Mouse (Mus musculus) thymus, postnatal 0 days (tissue): ENCODE data around the gene Lrfn4. TPM values are rescaled to one million over a fixed set of nuclear protein-coding genes. Genes with fewer than 3 reads are reported as not detected.

Experiments used
- DNase-seq: peaks from one replicate; pipeline ENCODE4 v3.0.0-alpha.2; 2015; ENCODE audit warnings: low spot score
- polyA plus RNA-seq: library from polyadenylated mRNA; unstranded; fragments of >200 nt; fragmentation: Nextera tagmentation; extraction: Ambion mirVana; gene quantifications from 2 replicates; pipeline ENCODE4 v1.2.1, GENCODE M21; 2015

The Lrfn4 gene
- 1.4 and 1.8 TPM in 2 replicates for polyA plus RNA-seq

DNA sequence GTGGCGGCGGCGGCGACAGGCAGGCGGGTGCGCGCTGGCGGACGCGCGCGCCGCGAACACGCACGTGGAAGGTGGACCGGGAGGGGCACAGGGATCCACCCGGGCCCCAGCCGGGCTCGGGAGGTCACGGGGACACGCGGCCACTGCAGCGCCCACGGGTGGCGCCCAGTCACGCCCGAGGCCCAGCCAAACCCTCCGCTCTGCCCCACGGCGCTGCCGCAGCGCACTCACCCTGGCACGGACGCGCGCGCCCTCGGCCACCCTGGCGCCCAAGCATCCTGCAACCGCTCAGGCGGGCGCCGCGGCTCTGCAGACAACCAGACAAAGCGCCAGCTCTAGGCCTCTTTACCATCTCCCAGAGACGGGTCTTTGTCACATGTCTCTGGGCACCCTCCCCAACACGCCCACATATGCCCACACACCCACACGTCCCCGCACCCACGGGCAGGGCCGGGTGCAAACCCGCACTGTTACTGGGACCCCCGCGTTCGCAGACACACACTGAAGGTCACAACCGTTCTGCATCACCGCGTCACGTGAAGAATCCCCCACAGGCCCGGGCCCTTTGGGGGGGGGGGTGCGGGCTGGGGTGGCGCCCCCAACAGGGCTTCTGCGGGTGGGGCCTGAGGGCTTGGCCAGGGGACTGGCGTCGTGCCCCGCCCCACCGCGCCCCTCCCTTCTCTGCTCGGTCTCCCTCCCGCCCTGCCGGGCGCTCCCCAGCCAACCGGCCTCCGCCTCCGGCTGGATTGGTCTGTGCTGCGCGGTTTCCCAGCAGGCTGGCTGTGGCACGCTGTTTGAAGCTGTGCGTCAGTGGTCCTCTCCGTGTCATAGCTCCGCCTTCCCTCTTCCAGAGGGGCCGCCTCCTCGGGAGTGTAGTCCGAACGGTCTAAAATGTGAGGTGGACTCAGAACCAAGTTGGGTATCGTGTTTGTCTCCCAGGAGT, at the start of gene Lrfn4:
Gene Lrfn4 (minus strand): TSS at position 517 of the 943 bp plus-strand sequence.
- peak; percentile 54 for DNase-seq

GRCm38 (mm10) chr19:4658156-4658555, 42.7 kb upstream of the Lrfn4 start:
- no peak for DNase-seq

GRCm38 (mm10) chr19:4646917-4647492, 31.5 kb upstream of the Lrfn4 start:
- no peak for DNase-seq

DNA sequence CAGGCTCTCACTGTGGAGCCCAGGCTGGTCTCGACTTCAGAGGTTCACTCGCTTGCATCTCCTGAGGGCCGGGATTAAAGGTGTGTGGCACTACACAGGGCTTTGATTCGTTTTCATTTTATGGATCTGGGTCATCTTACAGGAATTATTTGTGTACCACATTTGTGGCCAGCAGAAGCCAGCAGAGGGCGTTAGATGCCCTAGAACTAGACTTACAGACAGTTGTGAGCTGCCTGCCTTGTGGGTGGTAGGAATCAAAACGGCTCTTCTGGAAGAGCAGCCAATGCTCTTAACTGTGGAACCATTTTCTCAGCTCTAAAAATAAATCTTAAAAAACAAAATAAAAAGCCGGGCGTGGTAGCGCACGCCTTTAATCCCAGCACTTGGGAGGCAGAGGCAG, 28.8 kb upstream of the Lrfn4 start:
- DNase-seq: no peak

DNA sequence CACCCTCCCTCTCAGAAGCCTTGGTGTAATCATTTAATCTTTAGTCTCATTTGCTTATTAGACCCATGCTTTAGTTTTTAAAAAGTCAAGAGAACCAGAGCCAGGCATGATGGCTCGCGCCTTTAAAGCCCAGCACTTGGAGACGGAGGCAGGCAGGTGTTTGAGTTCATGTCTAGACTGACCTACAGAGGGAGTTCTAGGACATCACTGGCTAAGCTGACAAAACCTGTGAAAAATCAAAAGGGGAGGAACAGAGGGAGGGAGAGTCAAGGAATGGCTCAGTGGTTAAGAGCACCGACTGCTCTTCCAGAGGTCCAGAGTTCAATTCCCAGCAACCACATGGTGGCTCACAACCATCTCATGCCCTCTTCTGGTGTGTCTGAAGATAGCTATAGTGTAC, 20.5 kb upstream of the Lrfn4 start:
- DNase-seq: no peak

DNA sequence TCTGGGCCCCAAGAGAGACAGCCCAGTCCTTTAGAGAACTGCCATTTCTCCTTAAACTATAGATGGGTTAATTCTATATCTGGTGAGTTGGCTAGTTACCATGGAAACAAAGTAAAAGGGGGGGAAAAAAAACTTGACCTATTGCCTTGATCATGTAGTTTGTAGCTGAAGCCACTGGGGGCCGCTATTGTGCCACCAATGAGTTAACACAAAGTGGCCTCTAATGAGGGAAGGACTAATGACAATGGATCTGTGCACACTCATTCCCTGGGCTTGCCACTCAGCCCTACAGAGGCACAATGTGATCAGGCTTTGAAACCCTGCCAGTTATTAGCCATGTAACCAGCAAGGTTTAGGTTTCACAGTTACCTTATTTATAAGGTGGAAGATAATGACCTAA, 13.4 kb upstream of the Lrfn4 start:
- peak; percentile 55 for DNase-seq

- no peak for DNase-seq
Observed at GRCm38 (mm10) chr19:4625829-4626535, 10.5 kb upstream of the Lrfn4 start.

DNA sequence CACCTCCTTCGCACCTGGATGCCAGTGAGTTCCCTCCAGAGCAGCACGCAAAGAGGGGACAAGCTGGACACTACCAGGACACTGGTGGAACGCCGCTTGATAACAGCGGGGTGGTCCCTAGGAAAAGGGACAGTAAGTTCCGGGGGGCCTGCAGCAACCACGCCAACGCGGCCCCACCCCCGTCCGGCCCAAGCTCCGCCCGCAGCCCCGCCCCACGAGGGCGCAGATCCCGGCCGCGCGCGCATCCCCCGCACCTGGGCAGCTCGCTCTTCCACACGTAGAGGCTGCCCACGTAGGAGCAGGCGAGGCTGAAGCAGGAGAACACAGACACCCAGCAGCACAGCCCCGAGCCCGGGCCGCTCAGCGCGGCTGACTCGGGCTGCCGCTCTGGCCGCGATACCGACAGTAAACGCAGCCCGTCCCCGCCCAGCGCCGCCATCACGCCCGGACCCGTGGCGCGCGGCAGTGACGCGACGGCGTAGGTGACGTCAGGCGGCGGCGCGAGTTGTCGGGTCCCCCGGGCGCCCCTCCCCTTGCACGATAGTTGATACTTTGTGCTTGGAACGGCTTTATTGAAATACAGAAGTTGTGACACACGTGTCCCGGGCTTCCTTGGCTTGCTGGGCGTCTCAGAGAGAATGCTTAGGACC, 9.8 kb upstream of the Lrfn4 start, which contains the start of gene Rce1:
Gene Rce1 (minus strand): TSS at position 463 of the 650 bp plus-strand sequence.
- peak; percentile 91 for DNase-seq

DNA sequence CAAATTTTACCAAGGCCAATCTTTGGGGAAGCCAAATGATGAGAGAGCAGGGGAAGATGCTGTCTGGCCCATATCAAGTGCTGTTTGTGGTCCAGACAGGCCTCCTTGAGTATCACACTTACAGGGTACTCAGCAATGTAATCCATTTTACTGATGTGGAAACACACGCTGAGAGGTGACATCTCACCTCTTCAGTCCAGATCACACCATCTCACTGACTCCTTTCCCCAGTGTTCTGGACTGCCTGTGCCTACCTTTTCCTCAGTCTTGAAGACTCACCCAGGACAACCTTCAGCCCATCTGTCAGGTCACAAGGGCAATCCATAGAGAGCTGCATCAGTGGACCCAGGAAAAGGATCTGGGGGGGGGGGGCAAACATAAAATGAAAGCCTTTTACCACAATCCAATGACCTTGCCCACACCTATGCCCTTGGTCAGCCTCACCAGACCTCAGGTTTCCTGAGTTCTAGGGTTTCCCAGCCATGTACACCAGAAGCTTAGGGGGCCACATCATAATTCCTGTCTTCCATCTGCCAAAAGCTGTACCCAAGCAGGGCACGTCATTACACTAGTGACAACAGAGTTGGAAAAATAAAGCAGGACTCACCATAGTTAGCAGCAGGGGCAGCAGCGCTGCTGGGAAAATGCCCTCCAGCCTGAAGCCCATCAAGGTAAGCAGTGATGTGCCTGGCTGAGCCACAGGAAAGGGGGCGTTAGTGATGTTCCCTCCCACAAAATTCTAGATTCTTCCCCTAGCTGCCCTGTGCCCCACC, 9.1 kb upstream of the Lrfn4 start:
- DNase-seq: no peak

- no peak for DNase-seq
Observed at GRCm38 (mm10) chr19:4624006-4624405, 8.5 kb upstream of the Lrfn4 start.

GRCm38 (mm10) chr19:4623419-4623818, 8.0 kb upstream of the Lrfn4 start:
- DNase-seq: no peak

- DNase-seq: no peak
Observed at GRCm38 (mm10) chr19:4622780-4623179, 7.3 kb upstream of the Lrfn4 start.

- no peak for DNase-seq
Observed at GRCm38 (mm10) chr19:4620721-4621120, 5.3 kb upstream of the Lrfn4 start.

- no peak for DNase-seq
Observed at GRCm38 (mm10) chr19:4619461-4619860, 4.0 kb upstream of the Lrfn4 start.

DNA sequence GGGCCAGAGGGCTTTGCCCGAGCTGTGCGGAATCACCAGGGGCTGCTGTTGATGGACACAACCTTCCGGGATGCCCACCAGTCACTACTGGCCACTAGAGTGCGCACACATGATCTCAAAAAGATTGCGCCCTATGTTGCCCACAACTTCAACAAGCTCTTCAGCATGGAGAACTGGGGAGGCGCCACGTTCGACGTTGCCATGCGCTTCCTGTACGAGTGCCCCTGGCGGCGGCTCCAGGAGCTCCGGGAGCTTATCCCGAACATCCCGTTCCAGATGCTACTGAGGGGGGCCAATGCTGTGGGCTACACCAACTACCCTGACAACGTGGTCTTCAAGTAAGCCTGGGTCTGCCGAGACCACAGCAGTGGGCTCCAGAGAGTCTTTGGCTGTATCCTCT, 2.7 kb upstream of the Lrfn4 start:
- DNase-seq: no peak

- DNase-seq: no peak
Observed at GRCm38 (mm10) chr19:4616546-4616945, 1.1 kb upstream of the Lrfn4 start.

- DNase-seq: no peak
Observed at GRCm38 (mm10) chr19:4614305-4615150, 939 bp downstream of the Lrfn4 start.

DNA sequence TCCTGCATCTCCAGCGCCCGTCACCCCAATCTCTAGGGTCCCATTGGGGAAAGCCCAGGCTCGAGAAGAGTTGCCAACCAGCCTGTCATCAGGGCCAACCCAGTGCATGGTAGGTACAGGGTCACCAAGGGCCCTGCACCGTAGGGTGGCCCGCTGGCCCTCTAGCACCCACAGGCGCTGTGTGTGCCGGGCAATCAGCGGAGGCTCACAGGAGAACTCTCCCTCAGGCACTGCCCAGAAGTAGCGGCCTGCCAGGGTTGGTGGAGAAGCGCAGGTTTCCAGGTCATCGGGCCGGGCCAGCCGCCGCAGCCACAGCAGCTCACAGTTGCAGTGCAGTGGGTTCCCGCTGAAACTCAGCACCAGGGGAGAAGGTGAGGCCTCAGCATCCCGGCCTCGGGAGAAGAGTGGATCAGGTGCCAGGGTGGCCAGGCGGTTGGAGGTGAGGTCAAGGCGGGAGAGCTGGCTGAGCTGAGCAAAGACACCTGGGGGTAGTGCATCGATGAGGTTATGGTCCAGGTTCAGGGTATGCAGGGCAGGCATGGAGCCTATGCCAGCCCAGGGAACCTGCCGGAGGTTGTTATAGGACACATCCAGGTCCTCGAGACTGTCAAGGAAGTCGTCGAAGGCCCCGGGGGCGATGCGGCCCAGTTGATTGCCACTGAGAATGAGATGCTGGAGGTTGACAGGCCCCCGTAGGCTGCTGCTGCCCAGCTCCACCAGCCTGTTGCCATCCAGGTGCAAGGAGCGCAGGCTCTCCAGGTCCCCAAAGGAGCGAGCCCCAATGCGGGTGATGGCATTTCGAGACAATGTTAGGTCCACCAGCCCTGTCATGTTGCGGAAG, 1.8 kb downstream of the Lrfn4 start:
- no peak for DNase-seq
